Mouse (Mus musculus): ENCODE data around the gene Gm49378. TPM values are rescaled to one million over a fixed set of nuclear protein-coding genes. Genes with fewer than 3 reads are reported as not detected.

The Gm49378 gene
- polyA plus RNA-seq, 2 experiments, result 3.7 to 6.8 TPM

- H3K4me2 ChIP-seq (replicated peaks; ENCODE audit: low read depth, low read length, severe bottlenecking), result no peak overlapping the region
- no peaks in the 10 kb centered on the region for H3K9me3 ChIP-seq (ENCODE audit: control insufficient read depth, low read length)
- TF ChIP-seq POLR2A (IDR thresholded peaks at IDR 0.05; ENCODE audit: borderline replicate concordance, extremely low read depth, insufficient read depth, insufficient read length), result no peak
- H3K9ac ChIP-seq (ENCODE audit: low read depth, low read length, severe bottlenecking), result no peak overlapping the region
- ATAC-seq (ENCODE audit: low FRiP score, low read depth), result no peak
- H3K4me3 ChIP-seq (replicated peaks; ENCODE audit: low read length), result no peak overlapping the region
- no peak overlapping the region for H3K27ac ChIP-seq (replicated peaks; ENCODE audit: low read depth, low read length)
- no peaks in the 10 kb centered on the region for H3K27me3 ChIP-seq (ENCODE audit: control insufficient read depth, insufficient read depth, low read length)
- DNase-seq (ENCODE audit: low spot score), result no peak
- WGBS, result 59% methylated on average over 2 of the region's 2 CpGs
- H3K36me3 ChIP-seq (ENCODE audit: control insufficient read depth, insufficient read depth, low read length), result no peaks in the 10 kb centered on the region
- H3K4me1 ChIP-seq (ENCODE audit: control insufficient read depth, insufficient read depth, low read length), result no peaks in the 10 kb centered on the region; the same call in 1 of the 2 replicates
Observed at GRCm38 (mm10) chr14:55615876-55616275, 21.8 kb downstream of the Gm49378 start.

GRCm38 (mm10) chr14:55614565-55615178 is 23.0 kb downstream of the Gm49378 start:
- Histone ChIP-seq H3K27me3 (ENCODE audit: control insufficient read depth, insufficient read depth, low read length) (no peaks in the 10 kb centered on the region), H3K9me3 (ENCODE audit: control insufficient read depth, low read length) (no peaks in the 10 kb centered on the region), H3K4me1 (ENCODE audit: control insufficient read depth, insufficient read depth, low read length) (no peaks in the 10 kb centered on the region; the same call in 1 of the 2 replicates), H3K4me2 (replicated peaks; ENCODE audit: low read depth, low read length, severe bottlenecking) (no peak overlapping the region), H3K9ac (ENCODE audit: low read depth, low read length, severe bottlenecking) (no peak overlapping the region), H3K27ac (replicated peaks; ENCODE audit: low read depth, low read length) (no peak overlapping the region), H3K4me3 (replicated peaks; ENCODE audit: low read length) (no peak overlapping the region), H3K36me3 (ENCODE audit: control insufficient read depth, insufficient read depth, low read length) (peaks cover under 1% of the 10 kb centered on the region; the same call in 1 of the 2 replicates)
- ATAC-seq (ENCODE audit: low FRiP score, low read depth) (no peak), DNase-seq (ENCODE audit: low spot score) (no peak)
- 85% methylated on average over 7 of the region's 7 CpGs for WGBS
- TF ChIP-seq POLR2A (IDR thresholded peaks at IDR 0.05; ENCODE audit: borderline replicate concordance, extremely low read depth, insufficient read depth, insufficient read length), result no peak

GRCm38 (mm10) chr14:55613346-55613745 is 24.3 kb downstream of the Gm49378 start:
- ATAC-seq (ENCODE audit: low FRiP score, low read depth) (no peak), DNase-seq (ENCODE audit: low spot score) (no peak)
- no peak overlapping the region for H3K4me2 ChIP-seq (replicated peaks; ENCODE audit: low read depth, low read length, severe bottlenecking)
- no peak for TF ChIP-seq POLR2A (IDR thresholded peaks at IDR 0.05; ENCODE audit: borderline replicate concordance, extremely low read depth, insufficient read depth, insufficient read length)
- no peaks in the 10 kb centered on the region for H3K4me1 ChIP-seq (ENCODE audit: control insufficient read depth, insufficient read depth, low read length)
- H3K9me3 ChIP-seq (ENCODE audit: control insufficient read depth, low read length), result no peaks in the 10 kb centered on the region
- no peak overlapping the region for H3K27ac ChIP-seq (replicated peaks; ENCODE audit: low read depth, low read length)
- peaks cover 14% of the 10 kb centered on the region for H3K36me3 ChIP-seq (ENCODE audit: control insufficient read depth, insufficient read depth, low read length)
- no peaks in the 10 kb centered on the region for H3K27me3 ChIP-seq (ENCODE audit: control insufficient read depth, insufficient read depth, low read length)
- H3K9ac ChIP-seq (ENCODE audit: low read depth, low read length, severe bottlenecking), result no peak overlapping the region
- 73% methylated on average over 6 of the region's 6 CpGs for WGBS
- H3K4me3 ChIP-seq (replicated peaks; ENCODE audit: low read length), result no peak overlapping the region

- H3K9me3 ChIP-seq (ENCODE audit: control insufficient read depth, low read length), result no peaks in the 10 kb centered on the region
- TF ChIP-seq POLR2A (IDR thresholded peaks at IDR 0.05; ENCODE audit: borderline replicate concordance, extremely low read depth, insufficient read depth, insufficient read length), result no peak
- ATAC-seq (ENCODE audit: low FRiP score, low read depth), result no peak
- H3K9ac ChIP-seq (ENCODE audit: low read depth, low read length, severe bottlenecking), result no peak overlapping the region
- H3K4me1 ChIP-seq (ENCODE audit: control insufficient read depth, insufficient read depth, low read length), result peaks cover 5% of the 10 kb centered on the region
- H3K27ac ChIP-seq (replicated peaks; ENCODE audit: low read depth, low read length), result no peak overlapping the region
- DNase-seq (ENCODE audit: low spot score), result no peak
- no peak overlapping the region for H3K4me2 ChIP-seq (replicated peaks; ENCODE audit: low read depth, low read length, severe bottlenecking)
- peaks cover 40% of the 10 kb centered on the region for H3K36me3 ChIP-seq (ENCODE audit: control insufficient read depth, insufficient read depth, low read length)
- H3K27me3 ChIP-seq (ENCODE audit: control insufficient read depth, insufficient read depth, low read length), result no peaks in the 10 kb centered on the region
- H3K4me3 ChIP-seq (replicated peaks; ENCODE audit: low read length), result no peak overlapping the region
- 96% methylated on average over 6 of the region's 6 CpGs for WGBS
Observed at GRCm38 (mm10) chr14:55608339-55608738, 29.4 kb downstream of the Gm49378 start.

GRCm38 (mm10) chr14:55605743-55606459 is 31.8 kb downstream of the Gm49378 start:
- no peak for DNase-seq (ENCODE audit: low spot score)
- H3K27me3 ChIP-seq (ENCODE audit: control insufficient read depth, insufficient read depth, low read length), result no peaks in the 10 kb centered on the region
- ATAC-seq (ENCODE audit: low FRiP score, low read depth), result no peak
- H3K4me3 ChIP-seq (replicated peaks; ENCODE audit: low read length), result no peak overlapping the region
- TF ChIP-seq POLR2A (IDR thresholded peaks at IDR 0.05; ENCODE audit: borderline replicate concordance, extremely low read depth, insufficient read depth, insufficient read length), result no peak
- WGBS, result 95% methylated on average over 16 of the region's 16 CpGs
- H3K9ac ChIP-seq (ENCODE audit: low read depth, low read length, severe bottlenecking), result no peak overlapping the region
- no peak overlapping the region for H3K4me2 ChIP-seq (replicated peaks; ENCODE audit: low read depth, low read length, severe bottlenecking)
- peaks cover 64% of the 10 kb centered on the region for H3K36me3 ChIP-seq (ENCODE audit: control insufficient read depth, insufficient read depth, low read length)
- no peaks in the 10 kb centered on the region for H3K9me3 ChIP-seq (ENCODE audit: control insufficient read depth, low read length)
- H3K4me1 ChIP-seq (ENCODE audit: control insufficient read depth, insufficient read depth, low read length), result peaks cover 5% of the 10 kb centered on the region
- H3K27ac ChIP-seq (replicated peaks; ENCODE audit: low read depth, low read length), result no peak overlapping the region
